Mouse (Mus musculus): ENCODE data around the gene B230118H07Rik. TPM values are rescaled to one million over a fixed set of nuclear protein-coding genes. Genes with fewer than 3 reads are reported as not detected.

B230118H07Rik gene
- 138 TPM for polyA plus RNA-seq (2014; fragmentation: Illumina TruSeq; extraction: RNeasy Lipid Tissue Mini Kit (QIAGEN cat#74804); ENCODE audit: low read depth, low replicate concordance)

DNA sequence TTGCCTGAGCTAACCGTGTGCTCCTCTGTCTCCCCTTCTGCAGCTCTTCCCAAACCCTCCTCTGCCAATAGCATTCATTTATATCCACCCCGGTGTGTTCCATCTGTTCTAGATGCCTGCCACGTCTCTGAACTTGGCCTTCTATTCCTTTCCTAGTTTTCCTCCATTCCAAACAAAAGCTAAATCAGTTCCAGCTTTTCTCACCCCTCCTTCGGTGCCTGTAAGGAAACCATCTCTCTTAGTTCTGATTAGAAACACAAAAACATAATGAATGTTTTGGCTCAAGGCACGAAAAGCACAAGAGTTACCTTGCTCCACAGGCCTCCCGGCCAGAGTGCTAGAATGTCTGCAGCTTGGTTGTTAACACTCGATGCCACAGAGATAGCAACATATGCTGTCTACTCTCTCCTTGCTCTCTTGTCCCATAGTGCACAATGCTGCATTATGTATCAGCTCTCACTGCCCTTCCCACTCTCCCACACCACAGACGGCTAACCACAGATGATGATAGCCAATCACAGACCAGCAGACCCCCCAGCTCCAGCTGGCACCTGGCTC is at the start of gene B230118H07Rik, which contains the start of gene Rag1:
B230118H07Rik (minus strand) TSS at position 419 of the 558 bp plus-strand sequence.
Rag1 (minus strand) TSS at position 388 of the 558 bp plus-strand sequence.

DNA sequence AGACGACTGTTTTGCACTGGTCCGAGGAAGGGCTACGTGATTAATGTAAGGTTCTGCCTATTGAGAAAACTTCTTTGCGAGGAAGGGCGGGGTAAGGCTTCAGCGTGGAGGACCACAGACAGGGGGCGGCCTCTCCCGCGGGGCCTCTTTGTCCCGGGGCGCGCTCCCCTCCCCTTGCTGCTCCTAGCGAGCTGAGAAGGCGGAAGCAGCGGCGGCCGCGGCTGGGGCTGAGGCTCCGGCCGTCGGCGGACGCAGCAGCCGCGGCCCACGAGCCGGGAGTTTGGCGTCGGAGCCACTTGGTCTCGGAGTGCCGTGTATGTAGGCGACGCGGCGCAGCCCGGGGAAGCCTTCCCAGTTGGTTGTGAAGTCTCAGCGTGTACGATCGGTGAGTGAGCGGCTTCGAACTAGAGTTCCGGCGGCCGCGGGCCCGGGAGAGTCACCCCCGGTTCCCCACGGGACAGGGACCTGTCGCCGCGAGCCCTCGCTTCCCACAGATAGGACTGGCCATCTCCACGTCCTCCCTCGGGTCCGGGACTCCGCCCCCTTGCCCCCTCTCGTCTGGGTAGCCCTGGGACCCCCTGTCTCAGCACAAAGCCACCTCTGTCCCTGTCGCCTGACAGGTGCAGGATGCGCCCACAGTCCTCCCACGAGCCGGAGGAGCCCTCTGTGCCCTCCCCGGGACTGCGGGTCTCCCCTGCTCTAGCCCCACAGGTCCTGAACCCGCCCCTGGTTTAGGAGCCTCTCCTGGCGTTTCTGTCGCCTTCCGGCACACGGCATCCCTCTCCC is 29.1 kb upstream of the B230118H07Rik start, which contains the start of gene Traf6:
Traf6 (plus strand) TSS at position 194 of the 786 bp plus-strand sequence.

DNA sequence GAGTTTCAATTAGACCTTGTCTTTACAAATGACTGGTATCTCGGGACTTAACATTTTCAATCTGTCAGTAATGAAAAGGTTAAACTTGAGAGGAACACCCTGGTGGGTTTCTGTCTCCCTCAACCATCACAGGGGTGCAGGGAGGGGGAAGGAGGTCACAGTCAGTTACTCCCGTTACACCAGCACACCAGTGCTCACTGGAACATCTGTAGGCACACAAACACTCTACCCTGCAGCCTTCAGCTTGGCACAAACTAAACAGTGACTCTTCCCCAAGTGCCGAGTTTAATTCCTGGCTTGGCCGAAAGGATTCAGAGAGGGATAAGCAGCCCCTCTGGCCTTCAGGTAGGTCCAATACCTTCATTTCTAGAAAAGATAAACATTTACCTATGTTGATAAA is 24.8 kb downstream of the B230118H07Rik start, which contains the start of gene Rag2:
Rag2 (plus strand) TSS at position 193 of the 400 bp plus-strand sequence.

Other genes with a start within 250 kb of the B230118H07Rik start
- not detected for gene Rag2, start 24.8 kb downstream of the B230118H07Rik start, polyA plus RNA-seq (2014; fragmentation: Illumina TruSeq; extraction: RNeasy Lipid Tissue Mini Kit (QIAGEN cat#74804); ENCODE audit: low read depth, low replicate concordance)
- gene Rag1, start within 50 bp of the B230118H07Rik start, polyA plus RNA-seq (2014; fragmentation: Illumina TruSeq; extraction: RNeasy Lipid Tissue Mini Kit (QIAGEN cat#74804); ENCODE audit: low read depth, low replicate concordance), result not detected
- 37.7 TPM for gene Traf6, start 28.9 kb upstream of the B230118H07Rik start, polyA plus RNA-seq (2014; fragmentation: Illumina TruSeq; extraction: RNeasy Lipid Tissue Mini Kit (QIAGEN cat#74804); ENCODE audit: low read depth, low replicate concordance)
- gene Prr5l, start 233.5 kb upstream of the B230118H07Rik start, polyA plus RNA-seq (2014; fragmentation: Illumina TruSeq; extraction: RNeasy Lipid Tissue Mini Kit (QIAGEN cat#74804); ENCODE audit: low read depth, low replicate concordance), result 2.7 TPM
- gene Commd9, start 236.7 kb upstream of the B230118H07Rik start, polyA plus RNA-seq (2014; fragmentation: Illumina TruSeq; extraction: RNeasy Lipid Tissue Mini Kit (QIAGEN cat#74804); ENCODE audit: low read depth, low replicate concordance), result 1.4 TPM

All from adrenal gland, adult 10 weeks (tissue).